8 mouse cellular contexts compared by ENCODE assay signal in genomic region chr11:88067586-88068410, GRCm38 (mm10). TPM values are rescaled to one million over a fixed set of nuclear protein-coding genes. Genes with fewer than 3 reads are reported as not detected.
DNase-seq lines count a peak whose midpoint lies in the region; ATAC-seq lines count a peak whose summit lies in the region.

TSS of gene Vezf1 (plus strand) at chr11:88068279.

- H3K36me3 ChIP-seq in embryonic facial prominence, embryonic 13.5 days, result no peaks in the 10 kb centered on the region
- H3K36me3 ChIP-seq in limb, embryonic 13.5 days, result no peaks in the 10 kb centered on the region
- no peaks in the 10 kb centered on the region for H3K36me3 ChIP-seq in midbrain, embryonic 14.5 days (ENCODE audit: control insufficient read depth, insufficient read depth, low read length)

- peak within 1 kb of the TSS; percentile 98 for H3K9ac ChIP-seq in embryonic facial prominence, embryonic 13.5 days
- peak within 1 kb of the TSS; percentile 98 for H3K9ac ChIP-seq in limb, embryonic 13.5 days
- peak within 1 kb of the TSS; percentile 89 for H3K9ac ChIP-seq in midbrain, embryonic 14.5 days (replicated peaks; ENCODE audit: low read length)

- H3K4me1 ChIP-seq in embryonic facial prominence, embryonic 13.5 days, result peaks cover 35% of the 10 kb centered on the region
- H3K4me1 ChIP-seq in limb, embryonic 13.5 days, result peaks cover 35% of the 10 kb centered on the region
- peaks cover 31% of the 10 kb centered on the region for H3K4me1 ChIP-seq in midbrain, embryonic 14.5 days (ENCODE audit: control insufficient read depth, insufficient read depth, low read length)

- peak; percentile 65 for DNase-seq in 3T3-L1 (ENCODE audit: low read depth, low spot score)
- DNase-seq in adrenal gland, postnatal 36 days, result peak; percentile 80 to 87
- DNase-seq in heart, adult 18-20 months, result peak; percentile 81 to 82
- DNase-seq in kidney, adult 18-20 months, result peak; percentile 81
- DNase-seq in midbrain, embryonic 14.5 days, result peak; percentile 92
- peak; percentile 72 for DNase-seq in spleen, adult 12 weeks (ENCODE audit: low spot score)

- H3K4me3 ChIP-seq in embryonic facial prominence, embryonic 13.5 days, result peak within 1 kb of the TSS; percentile 96
- peak within 1 kb of the TSS; percentile 98 for H3K4me3 ChIP-seq in limb, embryonic 13.5 days
- peak within 1 kb of the TSS; percentile 99 for H3K4me3 ChIP-seq in midbrain, embryonic 14.5 days (replicated peaks; ENCODE audit: low read depth, low read length)

- peak within 1 kb of the TSS; percentile 97 for H3K27ac ChIP-seq in embryonic facial prominence, embryonic 13.5 days
- peak within 1 kb of the TSS; percentile 98 for H3K27ac ChIP-seq in limb, embryonic 13.5 days
- H3K27ac ChIP-seq in midbrain, embryonic 14.5 days (replicated peaks; ENCODE audit: low read depth, low read length), result peak within 1 kb of the TSS; percentile 99

- peak within 1 kb of the TSS; percentile 82 for H3K4me2 ChIP-seq in embryonic facial prominence, embryonic 13.5 days
- H3K4me2 ChIP-seq in limb, embryonic 13.5 days (replicated peaks), result peak within 1 kb of the TSS; percentile 71
- H3K4me2 ChIP-seq in midbrain, embryonic 14.5 days (ENCODE audit: low read length), result peak within 1 kb of the TSS; percentile 86

- no peaks in the 10 kb centered on the region for H3K27me3 ChIP-seq in embryonic facial prominence, embryonic 13.5 days
- no peaks in the 10 kb centered on the region for H3K27me3 ChIP-seq in limb, embryonic 13.5 days
- no peaks in the 10 kb centered on the region for H3K27me3 ChIP-seq in midbrain, embryonic 14.5 days (ENCODE audit: control insufficient read depth, insufficient read depth, low read length)

- ATAC-seq in embryonic facial prominence, embryonic 13.5 days (ENCODE audit: insufficient number of reproducible peaks, insufficient read depth, low FRiP score, low TSS enrichment, low read depth), result peak; percentile 89
- peak; percentile 84 for ATAC-seq in limb, embryonic 13.5 days (ENCODE audit: low FRiP score, low read depth)
- ATAC-seq in midbrain, embryonic 14.5 days (ENCODE audit: low FRiP score, low TSS enrichment), result peak; percentile 88

- H3K9me3 ChIP-seq in embryonic facial prominence, embryonic 13.5 days, result no peaks in the 10 kb centered on the region
- no peaks in the 10 kb centered on the region for H3K9me3 ChIP-seq in limb, embryonic 13.5 days
- no peaks in the 10 kb centered on the region for H3K9me3 ChIP-seq in midbrain, embryonic 14.5 days (ENCODE audit: control insufficient read depth, low read length)

- WGBS in embryonic facial prominence, embryonic 13.5 days, result under 1% methylated on average over 31 of the region's 81 CpGs
- WGBS in limb, embryonic 13.5 days, result 1% methylated on average over 38 of the region's 81 CpGs
- under 1% methylated on average over 51 of the region's 81 CpGs for WGBS in midbrain, embryonic 14.5 days

RNA-seq across cellular contexts. Expression of gene Vezf1, which starts in this region (rescaled TPM):
- total RNA-seq in adrenal gland, postnatal 36 days (2021), result 10 to 100 TPM; 49.3 to 50.9 TPM
- polyA plus RNA-seq in embryonic facial prominence, embryonic 13.5 days (2015; fragmentation: Nextera tagmentation; extraction: Ambion mirVana), result 43.1 and 47.0 TPM in 2 replicates
- total RNA-seq in heart, adult 18-20 months (2021), result 10 to 100 TPM; 35.0 to 38.4 TPM
- polyA plus RNA-seq in limb, embryonic 13.5 days (2015; fragmentation: Nextera tagmentation; extraction: Ambion mirVana), result 46.8 and 48.9 TPM in 2 replicates
- polyA plus RNA-seq in midbrain, embryonic 14.5 days (2014; fragmentation: Nextera tagmentation; extraction: Ambion mirVana), result 58.9 and 69.9 TPM in 2 replicates

Comparison
In these comparisons a context has a peak if more than half of its experiments do, and no peak if none do; other contexts are left out.
1. Peak in every context shown above with its lines: DNase-seq, ATAC-seq, H3K4me3 ChIP-seq and H3K27ac ChIP-seq.